ENCODE assay signal across 16 mouse cellular contexts in genomic region chr3:61687933-61688705, GRCm38 (mm10).
A peak's percentile ranks its signal among the peaks of the same experiment; 100 is the strongest.
DNase-seq lines count a peak whose midpoint lies in the region; ATAC-seq and TF ChIP-seq lines count a peak whose summit lies in the region.
"Had no signal": no experiment of that assay in that cellular context is flagged by ENCODE, and none has a peak within 500 bp of the region (broad histone marks: within the 10 kb centered on the region; RNA-seq: fewer than 3 reads in every experiment).

No protein-coding gene starts in this region.

- no peaks in the 10 kb centered on the region for H3K4me1 ChIP-seq in liver, postnatal 0 days (ENCODE audit: insufficient read depth)
- H3K4me1 ChIP-seq in bone marrow macrophage, adult 2 months (ENCODE audit: control insufficient read depth, insufficient read depth, low read length), result peaks cover 9% of the 10 kb centered on the region
- H3K4me1 ChIP-seq: forebrain, embryonic 15.5 days; heart, embryonic 13.5 days had no signal

- H3K27ac ChIP-seq in liver, postnatal 0 days (ENCODE audit: low read depth), result no peak overlapping the region
- H3K27ac ChIP-seq in bone marrow macrophage, adult 2 months (ENCODE audit: insufficient read depth, low read depth, low read length), result peak overlapping the region; percentile 42; the same call in 1 of the 2 replicates
- H3K27ac ChIP-seq: forebrain, embryonic 15.5 days; heart, embryonic 13.5 days had no signal

- no peak overlapping the region for H3K9ac ChIP-seq in liver, postnatal 0 days (replicated peaks)
- H3K9ac ChIP-seq: forebrain, embryonic 15.5 days; heart, embryonic 13.5 days had no signal

- no peak for TF ChIP-seq POLR2A in bone marrow macrophage, adult 2 months (IDR thresholded peaks at IDR 0.05; ENCODE audit: borderline replicate concordance, low read depth, low read length)

- WGBS in liver, postnatal 0 days (ENCODE audit: insufficient replicate concordance), result 60% methylated on average over 4 of the region's 4 CpGs

- TF ChIP-seq EP300 in liver, postnatal 0 days (IDR thresholded peaks at IDR 0.05; ENCODE audit: low read depth), result no peak

- DNase-seq in heart, adult 11 months, result peak; percentile 85
- no peak for DNase-seq in heart, adult 9 months (ENCODE audit: low spot score in 2 of 2)
- DNase-seq in liver (peak; percentile 3), 416B (ENCODE audit: low read depth) (peak; percentile 28)
- DNase-seq in liver, postnatal 0 days, result no peak
- DNase-seq in spleen, postnatal 14 days (ENCODE audit: low spot score in 2 of 2), result no peak
- no peak for DNase-seq in gastrocnemius, postnatal 4 days (ENCODE audit: low spot score in 2 of 2)
- DNase-seq: cerebellum, adult 11-12 months; gastrocnemius, postnatal 14 days; retina, postnatal 1 day; thymus, postnatal 14 days had no signal

- no peak overlapping the region for H3K4me2 ChIP-seq in liver, postnatal 0 days (ENCODE audit: low read depth, low read length)
- H3K4me2 ChIP-seq: forebrain, embryonic 15.5 days; heart, embryonic 13.5 days; midbrain, embryonic 11.5 days had no signal

- no peak for TF ChIP-seq CTCF in liver, postnatal 0 days (IDR thresholded peaks at IDR 0.05; ENCODE audit: low read depth)
- TF ChIP-seq CTCF in bone marrow macrophage, adult 2 months (IDR thresholded peaks at IDR 0.05; ENCODE audit: low read depth, low read length), result no peak

- H3K27me3 ChIP-seq in liver, postnatal 0 days (ENCODE audit: insufficient read depth, low read length), result no peaks in the 10 kb centered on the region
- H3K27me3 ChIP-seq: forebrain, embryonic 15.5 days; heart, embryonic 13.5 days had no signal

- no peak for ATAC-seq in liver, postnatal 0 days
- ATAC-seq: forebrain, embryonic 15.5 days; Patski had no signal

- H3K36me3 ChIP-seq in liver, postnatal 0 days (replicated peaks; ENCODE audit: insufficient read depth, low read length), result no peaks in the 10 kb centered on the region
- H3K36me3 ChIP-seq: forebrain, embryonic 15.5 days; heart, embryonic 13.5 days had no signal

- H3K9me3 ChIP-seq in liver, postnatal 0 days (ENCODE audit: low read length), result no peaks in the 10 kb centered on the region
- H3K9me3 ChIP-seq: forebrain, embryonic 15.5 days; heart, embryonic 13.5 days had no signal

- no peak overlapping the region for H3K4me3 ChIP-seq in liver, postnatal 0 days (ENCODE audit: low read depth, low read length)
- no peak overlapping the region for H3K4me3 ChIP-seq in bone marrow macrophage, adult 2 months (ENCODE audit: insufficient read depth, low read length)
- H3K4me3 ChIP-seq: forebrain, embryonic 15.5 days; heart, embryonic 13.5 days had no signal

Comparison
In these comparisons a context has a peak if more than half of its experiments do, and no peak if none do; other contexts are left out.
1. DNase-seq: peak in heart, adult 11 months (single experiment), liver (single experiment) and 416B (single experiment); none in heart, adult 9 months (0 of 2), liver, postnatal 0 days (single experiment), spleen, postnatal 14 days (0 of 2) and gastrocnemius, postnatal 4 days (0 of 2).